Mouse (Mus musculus) CD4-positive, CD25-positive, alpha-beta regulatory T cell, adult 4 months (primary cell): Measurements from ENCODE around the gene Ado. TPM values are rescaled to one million over a fixed set of nuclear protein-coding genes. Genes with fewer than 3 reads are reported as not detected.

Experiments
- ATAC-seq: one replicate; pipeline ENCODE4 v1.8.0; 2017
- polyA plus RNA-seq, 2 experiments: library from polyadenylated mRNA; unstranded; fragments of 100-300 nt; shearing (Covaris generic); gene quantifications; one replicate each; pipeline ENCODE4 v1.2.1; 2017

Ado gene
- polyA plus RNA-seq: 10 to 100 TPM; 46.6 to 51.0 TPM

GRCm38 (mm10) chr10:67548877-67549731 lies at the start of gene Ado:
Gene Ado (minus strand): TSS chr10:67548955.
- peak; percentile 79 for ATAC-seq

GRCm38 (mm10) chr10:67595278-67595677 lies 46.5 kb upstream of the Ado start:
- ATAC-seq: no peak

- peak; percentile 95 for ATAC-seq
Observed at GRCm38 (mm10) chr10:67585873-67586610, 37.3 kb upstream of the Ado start.

GRCm38 (mm10) chr10:67581698-67582285 lies 33.0 kb upstream of the Ado start:
- ATAC-seq: peak; percentile 34

GRCm38 (mm10) chr10:67579830-67580229 lies 31.1 kb upstream of the Ado start:
- no peak for ATAC-seq

GRCm38 (mm10) chr10:67573310-67573709 lies 24.6 kb upstream of the Ado start:
- ATAC-seq: no peak

GRCm38 (mm10) chr10:67571443-67571842 lies 22.7 kb upstream of the Ado start:
- peak; percentile 20 for ATAC-seq

GRCm38 (mm10) chr10:67569539-67569938 lies 20.8 kb upstream of the Ado start:
- no peak for ATAC-seq

- peak; percentile 97 for ATAC-seq
Observed at GRCm38 (mm10) chr10:67566104-67566503, 17.3 kb upstream of the Ado start.

- ATAC-seq: no peak
Observed at GRCm38 (mm10) chr10:67564509-67564908, 15.8 kb upstream of the Ado start.

- ATAC-seq: no peak
Observed at GRCm38 (mm10) chr10:67561185-67561584, 12.4 kb upstream of the Ado start.

GRCm38 (mm10) chr10:67559765-67560394 lies 11.1 kb upstream of the Ado start:
- ATAC-seq: no peak

GRCm38 (mm10) chr10:67558053-67558452 lies 9.3 kb upstream of the Ado start:
- no peak for ATAC-seq

GRCm38 (mm10) chr10:67548261-67548854 lies 397 bp downstream of the Ado start:
- peak; percentile 61 for ATAC-seq

- ATAC-seq: no peak
Observed at GRCm38 (mm10) chr10:67547850-67548260, 900 bp downstream of the Ado start.

GRCm38 (mm10) chr10:67540591-67540990 lies 8.2 kb downstream of the Ado start:
- no peak for ATAC-seq

- no peak for ATAC-seq
Observed at GRCm38 (mm10) chr10:67539401-67539730, 9.4 kb downstream of the Ado start.

GRCm38 (mm10) chr10:67538585-67539400 lies 10.0 kb downstream of the Ado start:
- no peak for ATAC-seq

GRCm38 (mm10) chr10:67538106-67538505 lies 10.6 kb downstream of the Ado start:
- ATAC-seq: no peak

- ATAC-seq: peak; percentile 81
Observed at GRCm38 (mm10) chr10:67537151-67537994, 11.4 kb downstream of the Ado start.
